Mouse (Mus musculus) urinary bladder, postnatal 36 days (tissue): ENCODE results near the gene Ntrk2.
A peak's percentile ranks its signal among the peaks of the same experiment; 100 is the strongest.
"Not testable (repeated sequence)": the region's sequence is repeated elsewhere in the genome, so short reads cannot be mapped to it uniquely, and the experiment has no call there.

ENCODE experiments used
- DNase-seq, 2 experiments: peaks; one replicate each; pipeline ENCODE4 v3.0.0; 2022; ENCODE audit warnings: low spot score in 2 of 2, mixed read lengths in 1 of 2

The Ntrk2 gene

DNA sequence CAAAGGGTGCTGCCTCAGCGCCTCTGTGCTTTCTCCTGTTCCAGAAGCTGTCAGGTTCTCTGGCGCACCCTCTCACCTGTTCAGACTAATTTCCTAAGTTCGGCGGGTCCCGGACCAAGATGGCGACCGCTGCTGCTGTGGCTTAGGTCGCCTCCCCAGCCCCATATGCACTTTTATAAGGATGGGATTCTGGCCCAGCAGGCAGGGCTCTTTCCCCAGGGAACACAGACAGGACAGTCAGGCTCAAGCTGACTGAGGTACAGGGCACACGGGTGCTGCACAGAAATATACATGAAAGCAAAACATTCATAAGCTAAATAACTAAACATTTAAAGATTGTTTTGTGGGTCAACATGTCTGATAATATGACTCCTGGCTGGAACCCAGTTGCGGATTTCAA is 301.4 kb downstream of the Ntrk2 start:
- not testable (repeated sequence) for DNase-seq

DNA sequence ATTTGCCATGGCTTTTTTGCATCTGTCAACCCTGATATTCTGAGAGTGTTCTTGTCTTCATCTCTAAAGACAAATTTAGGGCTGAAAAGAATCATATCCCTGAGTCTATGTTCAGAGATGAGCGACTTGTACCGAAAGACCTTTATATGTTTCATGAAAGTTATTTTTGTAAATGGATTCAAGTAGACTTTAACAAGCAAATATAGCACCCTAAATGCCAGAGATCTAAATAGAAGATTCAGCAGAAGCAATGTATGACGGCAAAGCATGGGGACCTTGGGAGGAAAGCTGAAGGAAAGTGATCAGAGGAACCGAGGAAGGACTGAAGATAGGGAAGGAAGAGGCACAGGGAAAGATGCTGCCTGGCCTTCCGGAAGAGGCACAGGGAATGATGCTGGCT is 303.7 kb downstream of the Ntrk2 start:
- no peak for DNase-seq

DNA sequence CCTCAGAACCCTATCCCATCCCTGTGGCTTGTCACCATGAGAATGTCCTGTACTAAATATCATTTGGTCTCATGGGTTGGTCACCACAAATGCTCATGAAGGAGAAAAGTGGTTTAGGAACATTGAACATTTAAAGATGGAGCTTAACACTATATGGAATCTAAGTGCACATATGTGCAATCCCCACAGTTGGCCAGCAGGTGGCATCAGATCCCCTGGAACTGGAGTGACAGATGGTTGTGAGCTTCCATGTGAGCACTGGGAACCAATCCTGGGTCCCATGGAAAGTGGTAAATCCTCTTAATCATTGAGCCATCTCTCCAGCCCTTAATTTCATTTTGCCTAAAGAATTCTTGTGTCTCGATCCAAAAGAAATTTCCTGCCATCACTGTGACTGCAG is 308.3 kb downstream of the Ntrk2 start:
- no peak for DNase-seq

DNA sequence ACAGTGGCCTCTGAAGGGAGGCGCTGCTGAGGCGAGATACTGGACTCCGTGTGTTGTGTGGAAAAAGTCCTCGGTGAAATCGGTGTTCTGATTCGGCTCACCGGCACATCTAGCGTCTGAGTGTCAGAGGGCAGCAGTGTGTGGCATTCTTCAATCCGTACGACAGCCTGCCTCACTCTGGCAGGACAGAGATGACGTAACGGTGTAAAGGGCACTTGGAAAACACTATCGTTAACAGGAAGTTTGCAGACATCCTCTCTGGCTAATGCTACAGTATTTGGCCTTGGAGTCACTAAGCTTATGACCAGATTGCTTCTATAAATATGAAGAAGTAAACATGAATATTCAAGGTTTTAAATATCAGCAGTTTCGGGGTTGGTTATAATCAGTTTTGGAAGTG is 309.2 kb downstream of the Ntrk2 start:
- DNase-seq = no peak

DNA sequence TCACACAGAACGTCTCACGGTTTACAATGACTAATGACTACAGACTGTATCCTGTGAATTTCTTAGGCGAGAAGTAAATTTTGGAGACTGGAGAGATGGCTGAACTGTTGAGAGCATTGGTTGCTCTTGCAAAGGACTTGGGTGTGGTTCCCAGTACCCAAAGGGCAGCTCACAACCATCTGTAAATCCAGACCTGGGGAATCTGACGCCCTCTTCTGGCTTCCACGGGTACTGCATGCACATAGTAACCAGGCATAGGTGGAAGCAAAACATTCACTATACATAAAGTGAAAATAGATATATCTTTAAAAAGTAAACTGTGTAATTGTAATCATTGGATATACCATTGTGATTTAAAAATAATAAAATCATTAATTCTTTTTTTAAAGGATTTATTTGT is 310.9 kb downstream of the Ntrk2 start:
- DNase-seq = no peak

DNA sequence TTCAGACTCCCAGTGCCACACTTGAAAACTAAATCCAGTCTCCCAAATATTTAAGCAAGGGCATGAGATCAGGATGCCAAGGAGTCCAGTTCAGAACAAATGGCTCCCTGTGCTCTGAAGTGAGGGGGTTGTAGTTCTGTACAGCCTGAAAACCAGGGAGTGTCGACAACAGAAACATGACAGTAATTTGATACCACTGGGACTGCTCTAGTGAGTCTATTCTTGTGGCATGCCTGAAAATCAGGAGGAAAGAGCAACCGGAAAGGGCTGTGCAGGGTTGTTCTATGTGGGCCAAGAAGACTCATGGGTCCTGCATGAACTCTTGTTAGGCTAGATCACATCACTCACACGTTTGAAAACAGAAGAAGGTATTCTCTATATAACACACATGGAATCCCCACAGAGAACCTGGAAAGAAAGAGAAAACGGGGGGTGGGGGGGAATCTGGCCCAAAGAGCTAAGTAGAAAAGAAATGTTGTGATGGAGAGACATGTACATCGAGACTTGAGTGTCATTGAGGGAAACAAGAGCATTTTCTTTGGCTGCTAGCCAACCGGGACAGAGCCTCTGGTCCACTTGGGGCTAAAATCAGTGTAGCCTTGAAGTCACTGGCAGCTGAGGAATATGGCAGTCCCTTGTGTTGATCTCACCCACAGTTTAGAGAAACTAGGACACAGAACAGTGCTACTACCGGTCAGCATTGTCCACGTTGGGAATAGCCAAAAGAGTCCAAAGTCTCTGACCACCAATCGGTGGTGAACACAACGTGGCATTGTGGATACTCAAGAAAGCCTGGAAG is 313.4 kb downstream of the Ntrk2 start:
- DNase-seq = no peak

DNA sequence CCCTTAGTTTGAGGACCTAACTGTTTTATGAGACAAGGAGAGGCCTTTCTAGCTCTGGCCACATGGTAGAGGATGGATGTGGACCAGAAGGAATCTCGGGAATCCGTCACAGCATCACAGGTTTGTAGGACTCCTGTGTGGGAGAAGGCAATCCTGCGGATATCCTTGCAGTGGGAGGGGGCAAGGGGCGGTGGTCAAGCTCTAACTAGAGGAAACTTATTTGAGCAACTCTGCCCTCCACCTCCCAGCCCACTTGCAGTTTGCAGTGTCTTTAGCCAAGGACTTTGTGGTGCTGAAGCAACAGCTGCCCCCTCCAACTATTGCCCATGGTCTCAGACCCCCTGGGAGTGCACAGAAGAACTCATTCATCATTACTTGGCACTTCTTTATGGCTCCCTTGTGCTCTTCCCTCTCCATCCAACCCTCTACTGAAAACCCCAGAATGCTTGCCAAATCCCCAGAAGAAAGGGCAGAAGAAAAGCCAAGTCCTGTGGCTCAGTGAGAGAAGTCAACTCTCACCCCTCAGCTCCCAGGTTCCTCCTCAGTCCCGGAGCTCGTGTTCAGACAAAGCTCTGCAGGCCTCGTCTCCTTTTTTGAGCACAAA is 336.9 kb downstream of the Ntrk2 start:
- DNase-seq = peak in 1 of 2 experiments; percentile 4

DNA sequence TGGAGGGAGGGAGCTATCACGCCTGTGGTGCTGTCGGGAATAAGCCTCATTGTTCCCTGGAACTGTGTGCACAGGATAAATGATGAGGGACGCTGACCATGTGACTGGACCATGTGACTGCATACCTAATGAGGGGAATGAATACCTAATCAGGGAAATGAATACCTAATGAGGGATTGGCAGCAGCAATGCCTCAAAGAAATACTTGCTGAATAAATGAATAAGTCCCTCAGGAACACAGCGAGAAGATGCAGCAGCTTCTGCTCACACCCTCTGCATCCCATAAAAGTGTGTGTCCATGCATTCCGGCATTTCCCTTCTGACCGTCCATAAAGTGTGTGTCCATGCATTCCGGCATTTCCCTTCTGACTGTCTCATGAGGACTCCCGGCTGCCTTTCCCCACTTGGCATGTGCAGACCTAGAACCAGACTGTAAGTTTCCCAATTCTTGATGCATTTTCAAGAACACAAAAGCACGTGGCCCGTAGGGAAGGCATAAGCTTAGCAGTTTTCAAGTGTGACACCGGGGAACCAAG is 338.0 kb downstream of the Ntrk2 start:
- DNase-seq = peak in 1 of 2 experiments; percentile 11

DNA sequence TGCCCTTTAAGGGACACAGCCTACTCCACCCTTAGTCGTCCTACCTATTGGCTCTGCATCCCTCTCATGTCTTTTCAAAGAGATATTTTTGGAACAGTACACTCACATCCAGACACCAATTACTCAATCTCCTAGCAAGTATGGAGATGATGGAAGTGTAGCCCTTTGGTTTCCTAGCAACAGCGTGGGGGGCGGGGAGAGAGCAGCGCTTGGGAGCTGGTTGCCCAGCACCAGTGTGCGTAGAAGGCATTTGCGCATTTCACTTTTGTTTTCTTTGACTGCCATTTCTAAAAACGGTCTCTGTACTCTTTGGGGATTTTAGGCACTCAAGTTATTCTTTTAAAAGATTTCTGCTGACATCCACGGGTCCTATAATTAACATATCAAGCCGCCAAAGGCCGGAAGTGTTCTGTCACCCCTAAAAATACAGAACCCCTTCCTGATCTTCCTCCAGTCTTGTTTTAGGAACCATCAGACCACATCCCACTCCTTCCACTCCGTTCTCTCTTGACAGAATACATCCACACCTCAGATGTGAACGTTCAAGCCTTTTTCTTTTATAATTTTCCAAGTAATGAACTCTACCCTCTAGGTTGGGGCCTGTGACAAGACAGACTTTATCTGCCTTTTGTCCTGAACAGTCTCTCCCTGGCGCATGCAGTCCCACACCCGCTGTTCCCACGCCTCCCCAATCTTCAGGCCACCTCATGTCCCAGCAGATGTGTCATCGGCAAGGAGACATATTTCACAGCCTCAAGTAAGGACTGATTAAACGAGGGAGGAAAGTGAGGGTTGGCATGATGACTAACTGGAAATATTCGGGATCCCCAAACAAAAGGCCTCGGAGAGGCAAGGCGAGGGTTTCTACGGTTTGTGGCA is 339.5 kb downstream of the Ntrk2 start:
- peak in 1 of 2 experiments; percentile 28 for DNase-seq

DNA sequence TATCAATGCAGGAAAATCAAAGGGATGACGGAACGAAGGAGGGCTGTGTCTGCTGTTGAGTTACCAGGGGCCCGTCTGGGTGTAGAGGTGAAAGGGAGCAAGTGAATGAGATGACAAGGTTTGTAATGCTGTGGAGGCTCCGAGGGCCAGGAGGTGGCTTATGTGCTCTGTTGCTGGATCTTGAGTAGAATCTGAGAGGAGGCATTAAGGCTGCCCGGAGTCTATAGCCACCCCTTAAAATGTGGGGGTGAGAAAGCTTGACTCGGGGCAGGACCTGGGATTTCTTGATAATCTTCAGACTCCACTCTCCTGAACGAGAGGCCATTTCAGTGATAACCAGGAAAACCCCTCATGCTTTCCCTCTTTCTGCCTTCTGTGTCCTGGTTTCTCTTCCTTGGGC is 340.2 kb downstream of the Ntrk2 start:
- DNase-seq = no peak

DNA sequence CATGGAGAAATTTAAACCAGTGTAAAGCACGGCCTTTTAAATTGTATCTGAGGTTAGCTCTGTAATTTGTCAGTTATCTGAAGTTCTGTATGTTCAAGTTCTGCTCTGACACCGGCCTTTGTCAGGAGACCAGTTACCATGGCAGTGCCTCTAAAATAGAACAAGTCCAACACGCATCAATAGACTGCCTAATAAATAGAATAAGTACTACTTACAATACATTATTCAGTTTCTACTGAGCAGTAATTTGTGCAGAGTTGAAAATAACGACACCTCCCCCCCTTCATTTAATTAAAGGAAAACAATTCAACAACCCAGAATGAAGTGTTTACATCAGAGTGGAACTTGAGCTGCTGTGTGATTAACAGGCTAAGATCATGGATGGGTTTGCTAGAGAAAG is 341.6 kb downstream of the Ntrk2 start:
- no peak for DNase-seq

DNA sequence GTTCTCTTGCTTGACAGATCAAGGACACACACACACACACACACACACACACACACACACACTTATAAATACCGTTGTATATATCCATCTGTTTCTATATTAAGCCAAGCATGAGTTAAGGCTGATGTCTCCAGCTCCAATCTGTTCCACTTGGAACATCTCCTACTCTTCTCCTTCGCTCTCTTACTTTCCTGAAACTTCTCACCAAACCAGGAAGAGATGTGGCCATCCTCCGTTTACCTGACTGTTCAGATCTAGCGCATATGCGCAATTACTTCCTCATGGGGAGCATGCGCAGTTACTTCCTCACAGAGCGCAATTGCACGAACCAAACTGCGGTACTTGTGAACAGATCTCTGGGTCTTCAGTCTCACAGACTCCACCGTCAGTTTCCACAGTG is 342.4 kb downstream of the Ntrk2 start:
- DNase-seq = no peak

DNA sequence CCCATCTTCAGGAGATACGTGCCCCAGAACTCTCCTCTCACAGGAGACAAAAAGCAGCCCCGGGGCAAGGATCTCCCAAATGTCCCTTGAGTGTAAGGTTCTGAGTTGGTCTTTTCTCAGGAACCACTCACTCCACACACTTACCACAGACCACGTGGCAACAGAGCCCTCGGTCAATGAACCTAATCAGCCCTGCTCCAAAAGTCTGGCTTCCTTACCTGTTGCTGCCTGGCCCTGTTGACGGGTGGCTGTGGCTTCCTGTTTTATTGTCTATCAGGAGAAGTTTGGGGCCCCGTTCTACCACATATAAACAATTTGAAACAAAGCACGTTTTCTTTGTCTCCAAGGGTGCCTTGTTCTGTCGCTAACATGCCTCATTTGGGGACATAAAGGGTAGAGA is 357.6 kb downstream of the Ntrk2 start:
- no peak for DNase-seq

DNA sequence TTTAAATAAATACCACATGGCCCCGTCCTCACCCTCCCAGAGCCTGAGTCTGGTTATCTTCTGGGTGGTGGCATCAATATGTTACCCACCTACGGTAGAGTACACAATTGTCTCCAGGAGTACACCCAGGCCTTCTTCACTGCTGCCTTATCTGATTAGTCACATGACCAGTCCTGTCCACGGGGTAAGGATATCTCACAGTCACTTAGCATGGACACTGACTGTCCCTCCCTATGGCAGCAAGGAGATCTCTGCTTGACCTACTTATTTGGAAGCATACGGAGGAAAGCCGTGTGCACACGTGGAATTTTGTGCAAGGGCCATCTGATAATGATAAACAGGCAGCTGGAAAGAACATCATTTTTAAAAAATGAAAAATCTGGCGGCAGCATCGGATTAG is 367.5 kb downstream of the Ntrk2 start:
- DNase-seq = no peak

DNA sequence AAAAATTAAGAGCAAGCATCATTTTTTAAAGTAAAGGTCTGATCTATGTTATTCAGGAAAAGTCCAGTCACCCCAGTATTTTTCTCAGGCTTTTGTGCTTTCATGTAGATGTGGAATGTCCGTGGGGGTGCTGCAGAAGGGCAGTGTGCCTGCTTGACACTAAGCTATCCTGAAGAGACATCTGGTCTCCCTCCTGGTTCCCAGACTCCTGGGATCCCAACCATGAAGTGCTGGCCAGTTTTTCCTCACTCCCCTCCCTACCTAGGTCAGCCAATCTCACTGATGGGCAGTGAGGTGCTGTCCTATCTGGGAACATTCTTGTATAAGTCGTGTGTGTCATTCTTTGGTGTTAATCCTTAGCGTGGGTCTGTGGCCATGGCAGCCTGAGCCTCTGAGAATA is 369.7 kb downstream of the Ntrk2 start:
- no peak for DNase-seq

DNA sequence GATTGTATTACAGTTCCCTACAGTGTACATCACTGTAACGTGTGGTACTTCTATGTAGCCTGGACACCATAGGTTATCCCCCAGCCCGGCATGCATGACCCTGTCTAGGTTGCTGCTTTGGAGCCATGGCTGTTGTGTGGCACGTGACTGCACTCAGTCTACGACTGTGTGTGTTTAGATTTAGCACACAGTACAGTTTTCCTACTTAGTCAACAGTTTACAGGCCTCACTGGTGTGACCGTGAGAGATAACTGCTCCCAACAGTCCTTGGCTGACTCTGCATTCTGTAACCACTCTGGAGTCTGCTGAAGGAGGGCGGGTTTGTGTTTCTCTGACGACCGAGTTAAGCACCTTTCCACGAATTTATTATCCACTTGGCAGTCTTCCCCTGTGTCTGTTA is 370.1 kb downstream of the Ntrk2 start:
- no peak for DNase-seq

DNA sequence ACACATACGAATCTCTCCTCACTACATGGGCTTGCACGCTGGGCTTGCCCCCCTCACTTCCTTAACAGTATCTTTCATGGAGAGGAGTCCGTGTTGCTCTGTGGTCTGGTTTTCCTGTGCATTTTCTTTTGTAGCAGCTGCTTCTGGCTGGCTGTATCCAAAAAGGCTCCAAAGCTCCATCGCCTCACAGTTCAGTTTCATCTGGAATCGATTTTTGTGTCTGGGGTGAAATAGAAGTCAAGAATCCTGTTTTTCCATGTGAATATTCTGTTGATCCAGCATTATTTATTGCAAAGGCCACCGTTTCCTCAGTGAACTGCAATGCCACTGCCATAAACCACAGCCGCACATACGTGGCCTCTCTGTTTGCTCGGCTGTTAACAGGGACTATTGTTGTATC is 370.6 kb downstream of the Ntrk2 start:
- DNase-seq = no peak

DNA sequence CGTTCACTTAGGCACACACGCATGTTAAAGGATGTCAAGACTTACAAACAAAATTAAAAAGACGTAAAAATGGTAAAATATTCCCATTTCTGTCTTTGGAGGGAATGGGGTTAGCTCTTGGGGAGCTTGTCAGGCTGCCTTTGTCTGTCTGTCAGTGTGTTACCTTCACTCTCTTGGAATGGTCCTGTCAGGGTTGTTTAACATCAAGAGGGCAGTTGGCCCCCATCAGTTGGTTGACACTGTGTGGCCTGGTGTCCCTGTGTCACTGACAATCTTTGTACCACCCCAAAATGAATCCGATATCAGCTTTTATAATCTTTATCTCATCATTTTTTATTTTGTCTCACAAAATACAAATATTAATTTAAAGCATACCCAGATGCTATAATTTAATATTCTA is 373.6 kb downstream of the Ntrk2 start:
- no peak for DNase-seq

DNA sequence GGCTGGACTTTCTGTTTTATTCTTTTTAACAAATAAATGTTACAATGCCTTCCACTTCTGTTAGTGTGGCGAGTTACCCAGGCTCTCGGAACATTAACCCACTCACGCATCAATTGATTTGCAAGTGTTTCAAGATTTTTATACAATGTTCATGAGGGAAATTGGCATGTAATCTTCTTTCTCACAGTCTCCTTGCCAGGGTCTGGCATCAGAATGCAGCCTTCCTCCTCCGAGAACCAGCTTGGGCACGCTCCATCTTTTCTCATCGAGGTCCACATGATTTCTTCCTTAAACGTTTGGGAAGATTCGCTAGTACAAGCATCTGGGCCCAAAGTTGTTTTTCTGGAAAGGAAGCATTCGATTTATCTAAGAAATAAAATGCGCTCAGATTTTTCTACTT is 374.4 kb downstream of the Ntrk2 start:
- DNase-seq = no peak

DNA sequence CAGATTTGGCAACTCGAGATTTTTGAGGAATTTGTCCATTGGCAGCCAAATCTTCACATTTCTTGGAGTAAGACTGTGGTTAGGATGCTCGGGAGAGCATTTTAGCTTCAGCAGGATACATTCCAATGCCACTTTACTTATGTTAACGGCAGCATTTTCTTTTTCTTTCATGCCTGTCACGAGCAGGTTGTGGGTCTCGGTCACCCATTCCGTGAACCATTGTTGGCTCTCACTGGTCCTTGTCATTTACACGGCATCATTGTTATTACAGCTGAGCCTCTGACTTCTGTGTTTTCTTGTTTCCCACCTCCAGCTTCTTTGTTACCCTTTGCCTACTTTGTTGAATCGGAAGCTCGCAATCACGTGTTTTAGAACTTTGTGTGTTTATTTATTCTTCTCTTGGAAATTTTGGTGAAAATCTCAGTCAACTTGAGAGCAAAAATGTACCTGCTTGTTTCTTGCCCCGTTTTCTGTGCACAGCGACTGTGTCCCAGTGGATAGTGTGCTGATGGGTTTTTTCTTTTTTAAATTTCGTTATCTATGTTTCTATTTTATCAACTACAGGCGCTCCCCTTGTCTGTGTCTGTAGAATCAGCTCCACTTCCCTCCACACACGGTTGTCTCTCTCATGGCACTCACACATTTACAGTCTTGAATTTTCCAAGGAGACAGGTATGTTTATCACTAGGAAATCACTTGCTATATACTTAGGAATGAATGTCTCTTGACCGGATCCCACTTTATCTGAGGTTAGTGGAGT is 375.0 kb downstream of the Ntrk2 start:
- no peak for DNase-seq

DNA sequence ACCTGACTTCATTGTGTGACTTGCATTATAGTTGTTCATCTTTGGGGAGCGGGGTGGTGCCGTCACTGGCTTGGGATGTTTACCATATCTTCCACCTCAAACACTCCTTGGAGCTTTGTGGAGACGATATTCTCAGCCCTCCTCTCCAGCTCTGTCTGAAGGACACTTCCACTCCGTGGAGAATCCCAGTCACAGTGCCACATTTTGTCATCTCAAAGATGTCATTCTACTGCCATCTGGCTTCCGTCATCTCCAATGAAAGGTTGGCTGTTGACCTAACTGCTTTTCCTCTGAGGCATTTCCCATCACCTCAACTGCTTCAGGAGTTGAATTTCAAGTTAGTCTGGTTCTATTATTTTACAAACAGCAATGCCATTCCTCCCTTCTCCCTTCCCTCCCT is 376.3 kb downstream of the Ntrk2 start:
- no peak for DNase-seq
